Mouse (Mus musculus) thymus, adult 2 months (tissue): ENCODE measurements at regions not wholly inside any gene's neighbourhood (a gene's known extent, or its start where the extent isn't known, plus 50 kb on each side); places are given as distances from the start of the nearest gene placed in this dataset.

ENCODE experiments used
- CTCF ChIP-seq: fragments of 200-500 bp; IDR thresholded peaks from 2 replicates; pipeline ENCODE4 v1.5.1; 2012; ENCODE audit warnings: mild to moderate bottlenecking, control low read depth, low read length, moderate library complexity, borderline replicate concordance; ENCODE audit not compliant: control insufficient read depth, poor library complexity, insufficient read depth; ENCODE audit errors: extremely low read depth
- POLR2A ChIP-seq: fragments of 200-500 bp; IDR thresholded peaks from 2 replicates; pipeline ENCODE4 v1.6.1; 2012; ENCODE audit warnings: mild to moderate bottlenecking, low read length, control low read depth, moderate library complexity; ENCODE audit not compliant: control insufficient read depth, poor library complexity, insufficient read depth; ENCODE audit errors: extremely low read depth

DNA sequence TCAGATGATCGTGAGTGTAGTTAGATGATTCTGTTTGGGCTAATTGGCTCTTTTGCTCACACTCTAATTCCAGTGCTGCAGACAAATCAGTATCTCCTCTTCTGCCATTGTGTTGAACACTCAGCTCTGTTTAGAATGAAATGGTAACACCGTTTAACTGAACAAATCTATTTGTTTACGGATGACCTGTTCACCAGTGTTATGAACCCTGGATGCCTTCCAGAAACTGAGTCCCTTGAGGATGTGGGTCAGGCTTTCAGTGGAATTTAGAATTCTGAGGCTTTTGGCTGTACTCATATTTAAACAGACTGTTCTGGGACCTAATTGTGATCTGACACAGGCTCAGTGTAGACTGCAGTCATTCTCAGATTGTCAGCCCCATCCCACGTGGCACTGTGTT, 723.5 kb downstream of the Tmem114 start:
- no peak for TF ChIP-seq CTCF
- no peak for TF ChIP-seq POLR2A
